Mouse (Mus musculus): ENCODE measurements around the gene Cplx3.

Gene Cplx3

GRCm38 (mm10) chr9:57560263-57560662 lies 45.8 kb downstream of the Cplx3 start:
- DNase-seq (ENCODE audit: low read depth, low spot score): no peak

DNA sequence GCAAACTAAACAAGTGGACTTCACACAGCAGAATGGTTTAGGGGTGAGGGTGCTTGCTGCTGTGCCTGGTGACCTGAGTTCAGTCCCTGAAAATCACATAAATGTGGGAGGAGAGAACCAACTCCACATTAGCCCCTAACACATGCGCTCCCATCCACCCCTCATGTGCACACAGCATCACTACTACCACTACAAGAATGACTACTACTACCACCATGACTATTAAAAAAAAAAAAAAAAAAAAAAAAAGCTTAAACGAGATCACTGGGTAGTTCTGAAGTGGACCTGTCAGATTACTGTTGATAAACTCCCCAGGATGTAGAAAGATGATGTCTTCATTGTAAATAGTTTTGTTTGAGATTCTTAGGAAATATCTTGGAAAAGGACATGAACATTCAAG lies 46.5 kb downstream of the Cplx3 start:
- DNase-seq (ENCODE audit: low read depth, low spot score): no peak

DNA sequence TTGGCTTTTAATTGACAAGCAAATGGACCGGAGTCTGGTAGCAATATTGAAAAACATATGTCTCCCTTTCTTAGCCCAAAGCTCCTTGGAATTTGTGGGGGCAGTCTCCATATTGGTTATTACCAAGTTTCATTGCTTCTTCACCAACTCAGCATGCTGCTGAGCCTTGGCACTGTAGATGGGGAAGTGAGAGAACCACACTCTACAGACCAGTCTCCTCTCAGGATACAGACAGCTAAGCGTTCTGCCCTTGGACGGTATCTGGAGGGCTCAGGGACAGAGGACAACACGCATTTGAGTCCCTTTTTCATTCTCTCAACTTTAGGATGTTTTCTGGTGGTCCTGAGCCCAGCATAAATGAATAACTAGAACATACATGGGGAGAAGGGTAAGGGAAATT lies 47.5 kb downstream of the Cplx3 start:
- no peak for DNase-seq (ENCODE audit: low read depth, low spot score)

DNA sequence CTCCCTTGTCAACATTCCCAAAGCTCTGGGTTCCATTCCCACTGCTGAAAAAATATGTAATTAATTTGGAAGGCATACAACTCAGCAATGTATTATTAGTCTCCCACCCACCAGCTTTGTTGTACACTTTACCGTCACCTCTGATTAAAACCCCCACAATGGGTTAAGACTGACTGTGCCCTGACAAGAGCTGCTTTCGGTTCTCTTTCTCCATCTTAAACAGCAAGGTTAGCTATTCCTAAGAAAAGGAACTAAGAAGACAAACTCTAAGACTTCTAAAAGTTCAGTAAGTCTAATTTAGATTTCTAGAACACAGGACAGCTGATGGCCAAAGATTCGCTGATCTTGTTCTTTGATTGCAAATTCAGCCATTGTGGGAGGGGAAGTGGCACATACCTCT lies 48.9 kb downstream of the Cplx3 start:
- DNase-seq (ENCODE audit: low read depth, low spot score): no peak

GRCm38 (mm10) chr9:57554753-57555152 lies 51.3 kb downstream of the Cplx3 start:
- DNase-seq (ENCODE audit: low read depth, low spot score): no peak

- no peak for DNase-seq (ENCODE audit: low read depth, low spot score)
These were observed 53.0 kb downstream of the Cplx3 start for GRCm38 (mm10) chr9:57553119-57553518.

DNA sequence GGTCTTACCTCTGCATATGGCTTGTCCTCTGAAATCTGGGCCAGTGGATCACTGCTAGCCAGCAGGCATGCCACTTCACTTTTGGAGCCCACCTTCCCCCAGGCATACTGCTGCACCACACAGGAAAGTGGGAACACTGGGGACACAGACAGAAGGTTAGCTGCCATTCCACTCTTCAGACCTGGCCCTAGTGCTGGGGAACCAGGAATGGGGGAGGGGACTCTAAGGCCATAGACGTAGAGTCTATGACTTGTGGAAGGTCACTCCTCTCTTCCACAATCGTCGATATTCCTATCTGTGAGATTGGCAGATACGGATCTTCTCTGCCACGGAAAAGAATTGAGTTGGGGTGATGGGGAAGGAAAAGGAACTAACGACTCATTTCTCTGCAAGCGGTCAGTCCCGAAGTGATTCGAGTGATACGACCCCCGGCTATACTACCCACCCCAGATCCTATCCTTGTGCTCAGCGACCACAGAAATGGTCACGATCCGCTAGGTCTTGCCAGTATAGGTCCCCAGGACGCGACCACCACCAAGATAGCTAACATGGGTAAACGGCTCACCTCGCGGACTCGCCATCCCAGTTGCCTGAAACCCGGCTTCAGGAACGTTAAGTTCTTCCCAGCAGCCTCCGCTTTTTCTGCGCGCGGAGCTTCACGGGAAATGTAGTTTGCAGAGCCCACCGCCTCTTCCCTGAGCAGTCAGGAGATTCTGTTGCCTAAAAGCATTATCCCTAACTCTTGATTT lies 53.8 kb downstream of the Cplx3 start, which contains the start of gene Mpi:
Gene Mpi (minus strand): TSS at position 625 of the 749 bp plus-strand sequence.
- DNase-seq (ENCODE audit: low read depth, low spot score): peak; percentile 44

DNA sequence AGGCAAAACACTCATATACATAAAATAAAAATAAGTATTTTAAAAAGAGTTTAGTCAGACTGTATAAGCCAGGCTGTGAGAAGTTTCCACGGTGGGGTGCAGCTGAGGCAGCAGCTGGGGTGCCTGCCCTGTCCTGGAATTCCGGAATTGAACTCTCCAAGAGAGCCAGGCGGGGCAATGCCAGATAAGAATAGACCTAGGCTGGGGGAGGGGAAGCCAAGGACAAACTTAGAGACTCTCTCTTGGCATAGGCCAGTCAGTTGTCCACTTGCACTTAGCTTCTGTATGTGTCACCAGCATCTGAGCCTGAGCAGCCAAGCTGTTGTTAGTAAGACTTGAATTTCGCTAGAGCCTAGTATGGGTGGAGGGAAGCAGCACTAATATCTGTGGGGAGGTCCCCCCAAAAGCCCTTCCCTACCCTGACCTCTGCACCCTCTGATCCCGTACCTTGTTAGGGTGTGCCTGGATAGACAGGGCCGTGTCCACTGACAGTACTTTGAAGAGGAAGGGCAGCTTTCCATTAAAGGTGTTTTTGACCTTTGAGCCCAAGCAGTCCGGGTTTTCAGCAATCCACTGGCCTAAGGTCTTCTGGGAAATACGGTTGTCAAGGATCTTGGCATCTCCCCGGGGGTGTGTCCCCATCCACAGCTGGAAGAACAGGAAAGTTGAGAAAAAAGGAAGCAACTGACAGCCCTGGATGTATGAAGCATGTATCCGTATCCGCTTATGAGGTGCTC lies 55.8 kb downstream of the Cplx3 start:
- DNase-seq (ENCODE audit: low read depth, low spot score): no peak

Measured in embryo, embryonic 11.5 days (tissue).